Mouse (Mus musculus) CH12.LX (cell line): ENCODE results near the gene Clasrp.
A peak's percentile ranks its signal among the peaks of the same experiment; 100 is the strongest.

Experiments used
- BHLHE40 ChIP-seq: IDR thresholded peaks from 2 replicates; pipeline ENCODE4 v1.6.1; 2011; ENCODE audit warnings: mild to moderate bottlenecking, low read depth, low read length, improper control_type of control experiment
- CTCF ChIP-seq, 2 experiments: IDR thresholded peaks in 1 of 2; conservative IDR thresholded peaks in 1 of 2; 2 replicates each; pipeline ENCODE4 v1.5.1; 2011 to 2012; ENCODE audit warnings: low read depth in 2 of 2, low read length in 2 of 2, improper control_type of control experiment in 1 of 2, inconsistent platforms in 1 of 2, mild to moderate bottlenecking in 1 of 2, moderate library complexity in 1 of 2
- EP300 ChIP-seq: IDR thresholded peaks from 2 replicates; pipeline ENCODE4 v1.6.1; 2011; ENCODE audit warnings: low read length, improper control_type of control experiment
- ETS1 ChIP-seq: conservative IDR thresholded peaks from 2 replicates; pipeline ENCODE4 v1.6.1; 2012; ENCODE audit warnings: low read depth, mild to moderate bottlenecking, inconsistent platforms, low read length, improper control_type of control experiment, moderate library complexity
- HCFC1 ChIP-seq: IDR thresholded peaks from 2 replicates; pipeline ENCODE4 v1.6.1; 2012; ENCODE audit warnings: low read depth, mild to moderate bottlenecking, inconsistent platforms, low read length, improper control_type of control experiment
- JUN ChIP-seq: IDR thresholded peaks from 2 replicates; pipeline ENCODE4 v1.6.1; 2011; ENCODE audit warnings: low read depth, mild to moderate bottlenecking, low read length, improper control_type of control experiment, moderate library complexity; ENCODE audit not compliant: insufficient read depth
- KAT2A ChIP-seq: IDR thresholded peaks from 2 replicates; pipeline ENCODE4 v1.6.1; 2012; ENCODE audit warnings: low read length, improper control_type of control experiment, inconsistent platforms; ENCODE audit not compliant: insufficient replicate concordance
- MAX ChIP-seq: IDR thresholded peaks from 2 replicates; pipeline ENCODE4 v1.6.1; 2011; ENCODE audit warnings: low read length, improper control_type of control experiment
- NRF1 ChIP-seq: IDR thresholded peaks from 2 replicates; pipeline ENCODE4 v1.6.1; 2014; ENCODE audit warnings: low read depth, mild to moderate bottlenecking, inconsistent platforms, low read length, improper control_type of control experiment, moderate library complexity
- POLR2A ChIP-seq: IDR thresholded peaks from 2 replicates; pipeline ENCODE4 v1.6.1; 2011; ENCODE audit warnings: low read depth, mild to moderate bottlenecking, improper control_type of control experiment, low read length
- POLR2AphosphoS2 ChIP-seq: IDR thresholded peaks from 2 replicates; pipeline ENCODE4 v1.6.1; 2011; ENCODE audit warnings: low read depth, low read length, improper control_type of control experiment
- ZC3H11A ChIP-seq: IDR thresholded peaks from 2 replicates; pipeline ENCODE4 v1.6.1; 2012; ENCODE audit warnings: low read depth, mild to moderate bottlenecking, inconsistent platforms, low read length, improper control_type of control experiment
- ZKSCAN1 ChIP-seq: IDR thresholded peaks from 2 replicates; pipeline ENCODE4 v1.6.1; 2012; ENCODE audit warnings: low read depth, inconsistent platforms, low read length, improper control_type of control experiment, borderline replicate concordance

- TF ChIP-seq CTCF (conservative IDR thresholded peaks at IDR 0.05 in 1 of 2, IDR thresholded peaks at IDR 0.05 in 1 of 2; ENCODE audit: low read depth in 2 of 2, low read length in 2 of 2): peak in 1 of 2 experiments; percentile 25; a peak in 1 of 4 replicates
- TF ChIP-seq POLR2A: no peak
- TF ChIP-seq HCFC1: no peak
- no peak for TF ChIP-seq MAX
- TF ChIP-seq BHLHE40: no peak
- no peak for TF ChIP-seq ZC3H11A
- no peak for TF ChIP-seq POLR2AphosphoS2
- no peak for TF ChIP-seq ETS1
- TF ChIP-seq EP300: no peak
- no peak for TF ChIP-seq JUN
- TF ChIP-seq KAT2A: no peak
- no peak for TF ChIP-seq ZKSCAN1
- TF ChIP-seq NRF1: no peak
Observed at GRCm38 (mm10) chr7:19564455-19564854, 39.8 kb downstream of the Clasrp start.
